Mouse (Mus musculus): ENCODE results near the gene Setd7. TPM values are rescaled to one million over a fixed set of nuclear protein-coding genes. Genes with fewer than 3 reads are reported as not detected.

Gene Setd7
- polyA plus RNA-seq, 1 experiment from 2014 or later = 8.2 TPM

DNA sequence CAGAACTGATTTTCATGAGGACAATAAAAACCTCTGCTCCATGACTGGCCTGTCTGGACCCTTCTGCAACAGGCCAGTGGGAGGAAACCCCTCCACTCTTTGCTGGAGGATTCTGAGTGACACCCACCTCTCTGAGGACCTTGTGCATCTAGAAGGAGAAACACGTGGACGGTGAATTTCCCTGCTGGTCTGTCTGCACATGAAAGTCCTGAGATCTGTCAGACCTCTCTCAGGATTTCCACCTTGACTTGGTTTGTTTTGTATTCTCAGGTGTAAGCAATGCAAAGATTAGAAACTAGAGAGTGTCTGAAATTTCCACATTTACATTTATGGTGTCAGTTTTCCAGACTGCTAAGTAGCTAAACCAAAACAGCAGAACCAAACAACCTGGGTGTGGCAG is 8.5 kb downstream of the Setd7 start:
- H3K4me3 ChIP-seq (ENCODE audit: low read depth, low read length) = no peak overlapping the region
- H3K27ac ChIP-seq (ENCODE audit: low read depth, low read length) = no peak overlapping the region
- no peaks in the 10 kb centered on the region for H3K9me3 ChIP-seq (ENCODE audit: control insufficient read depth, low read length)
- peaks cover 2% of the 10 kb centered on the region; the same call in 1 of the 2 replicates for H3K4me1 ChIP-seq (replicated peaks; ENCODE audit: control insufficient read depth, insufficient read depth, low read length)
- ATAC-seq (ENCODE audit: low FRiP score) (no peak), DNase-seq (ENCODE audit: low spot score) (no peak)
- H3K4me2 ChIP-seq (replicated peaks; ENCODE audit: low read depth, low read length) = no peak overlapping the region
- 83% methylated on average over 2 of the region's 2 CpGs for WGBS
- no peaks in the 10 kb centered on the region for H3K27me3 ChIP-seq (ENCODE audit: control insufficient read depth, insufficient read depth, low read length)
- H3K9ac ChIP-seq (ENCODE audit: low read depth, low read length) = no peak overlapping the region
- no peaks in the 10 kb centered on the region for H3K36me3 ChIP-seq (ENCODE audit: control insufficient read depth, insufficient read depth, low read length)

DNA sequence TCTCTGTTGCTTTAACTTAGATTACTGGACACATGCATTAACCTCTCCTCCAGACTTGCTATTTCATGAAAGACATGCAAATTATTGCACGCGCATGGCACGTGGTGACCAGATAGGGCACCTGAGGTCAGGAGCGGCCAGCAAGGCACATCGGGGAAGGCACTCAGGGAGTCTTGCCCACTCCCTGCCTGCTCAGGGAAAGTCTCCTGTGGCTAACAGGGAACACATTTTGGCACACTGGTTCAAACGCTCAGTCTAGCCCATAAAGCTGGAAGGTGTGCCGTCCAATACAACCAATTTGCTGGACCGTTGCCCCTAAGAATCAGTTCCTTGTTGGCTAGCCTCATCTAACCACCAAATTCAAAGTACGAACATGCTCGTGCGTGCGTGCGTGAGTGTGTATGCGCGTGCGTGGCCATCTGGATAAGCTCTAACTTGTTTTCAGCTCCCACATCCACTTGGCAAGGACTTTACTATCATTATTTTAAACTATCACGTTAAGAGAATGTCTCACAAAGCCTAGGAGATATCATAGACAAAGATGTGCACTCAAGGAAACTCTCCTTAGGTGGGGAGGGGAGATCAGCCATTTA is 11.6 kb downstream of the Setd7 start:
- no peak overlapping the region for H3K27ac ChIP-seq (ENCODE audit: low read depth, low read length)
- peaks cover 2% of the 10 kb centered on the region; the same call in 1 of the 2 replicates for H3K4me1 ChIP-seq (replicated peaks; ENCODE audit: control insufficient read depth, insufficient read depth, low read length)
- DNase-seq (ENCODE audit: low spot score) (no peak), ATAC-seq (ENCODE audit: low FRiP score) (no peak)
- H3K4me3 ChIP-seq (ENCODE audit: low read depth, low read length) = no peak overlapping the region
- WGBS = 91% methylated on average over 17 of the region's 17 CpGs
- no peaks in the 10 kb centered on the region for H3K27me3 ChIP-seq (ENCODE audit: control insufficient read depth, insufficient read depth, low read length)
- H3K9me3 ChIP-seq (ENCODE audit: control insufficient read depth, low read length) = no peaks in the 10 kb centered on the region
- H3K9ac ChIP-seq (ENCODE audit: low read depth, low read length) = no peak overlapping the region
- no peaks in the 10 kb centered on the region for H3K36me3 ChIP-seq (ENCODE audit: control insufficient read depth, insufficient read depth, low read length)
- H3K4me2 ChIP-seq (replicated peaks; ENCODE audit: low read depth, low read length) = no peak overlapping the region

DNA sequence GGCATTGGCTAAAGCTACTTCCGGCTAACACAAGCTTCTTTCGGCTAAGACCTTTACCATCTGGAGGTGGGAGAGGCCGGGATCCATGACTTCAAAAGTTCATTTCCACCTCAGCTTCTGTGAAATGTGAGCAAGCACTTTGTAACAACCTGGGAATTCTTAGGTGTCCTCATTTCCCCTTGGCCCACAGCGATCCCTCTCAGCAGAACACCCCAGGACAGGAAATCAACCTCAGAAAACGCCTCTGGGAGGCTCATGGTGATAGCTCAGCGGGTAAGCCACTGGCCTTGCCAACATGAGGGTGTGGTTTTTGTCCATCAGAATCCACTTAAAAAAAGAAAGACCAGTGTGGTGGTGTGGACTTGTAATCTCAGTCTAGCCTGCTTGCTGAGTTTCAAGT is 13.1 kb downstream of the Setd7 start:
- H3K4me2 ChIP-seq (replicated peaks; ENCODE audit: low read depth, low read length) = no peak overlapping the region
- H3K4me3 ChIP-seq (ENCODE audit: low read depth, low read length) = no peak overlapping the region
- H3K4me1 ChIP-seq (replicated peaks; ENCODE audit: control insufficient read depth, insufficient read depth, low read length) = no peaks in the 10 kb centered on the region
- H3K9me3 ChIP-seq (ENCODE audit: control insufficient read depth, low read length) = no peaks in the 10 kb centered on the region
- H3K36me3 ChIP-seq (ENCODE audit: control insufficient read depth, insufficient read depth, low read length) = no peaks in the 10 kb centered on the region; the same call in 1 of the 2 replicates
- no peak overlapping the region for H3K27ac ChIP-seq (ENCODE audit: low read depth, low read length)
- H3K27me3 ChIP-seq (ENCODE audit: control insufficient read depth, insufficient read depth, low read length) = no peaks in the 10 kb centered on the region
- DNase-seq (ENCODE audit: low spot score) (no peak), ATAC-seq (ENCODE audit: low FRiP score) (no peak)
- 86% methylated on average over 6 of the region's 6 CpGs for WGBS
- no peak overlapping the region for H3K9ac ChIP-seq (ENCODE audit: low read depth, low read length)

DNA sequence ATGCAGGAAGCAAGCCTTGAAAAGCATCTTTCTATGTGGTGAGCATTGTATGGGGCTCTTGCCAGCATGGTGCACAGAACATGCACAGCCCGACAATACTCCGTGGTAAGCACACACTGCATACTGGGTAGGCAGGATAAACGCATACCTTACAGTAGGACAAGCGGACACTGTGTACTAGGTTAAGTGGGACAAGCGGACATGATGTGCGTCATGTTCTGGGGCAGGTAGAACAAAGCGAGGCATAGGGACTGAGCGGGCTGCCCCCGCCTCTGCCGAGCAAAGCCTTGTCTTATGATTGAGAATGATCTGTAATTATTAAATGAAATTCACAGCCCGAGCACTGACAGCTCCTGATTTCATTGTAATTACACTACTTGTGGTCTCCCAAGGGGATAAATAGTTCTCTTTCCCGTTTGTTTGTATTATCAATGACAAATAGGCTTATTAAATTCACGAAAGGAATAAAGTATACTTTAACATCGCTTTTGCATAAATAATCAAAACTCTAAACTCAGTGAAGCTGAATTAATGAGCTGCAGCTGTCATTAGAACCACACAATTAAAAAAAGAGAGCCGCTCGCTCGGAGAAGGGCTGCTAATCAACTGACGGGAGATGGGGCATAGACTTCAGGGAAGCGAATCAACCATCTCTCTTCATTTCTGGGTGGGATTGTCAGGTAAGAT is 16.1 kb downstream of the Setd7 start:
- Histone ChIP-seq H3K4me2 (replicated peaks; ENCODE audit: low read depth, low read length) (no peak overlapping the region), H3K36me3 (ENCODE audit: control insufficient read depth, insufficient read depth, low read length) (peaks cover 3% of the 10 kb centered on the region), H3K27me3 (ENCODE audit: control insufficient read depth, insufficient read depth, low read length) (no peaks in the 10 kb centered on the region), H3K4me3 (ENCODE audit: low read depth, low read length) (no peak overlapping the region), H3K27ac (ENCODE audit: low read depth, low read length) (no peak overlapping the region), H3K9ac (ENCODE audit: low read depth, low read length) (no peak overlapping the region), H3K4me1 (replicated peaks; ENCODE audit: control insufficient read depth, insufficient read depth, low read length) (no peaks in the 10 kb centered on the region), H3K9me3 (ENCODE audit: control insufficient read depth, low read length) (no peaks in the 10 kb centered on the region)
- DNase-seq (ENCODE audit: low spot score) (no peak), ATAC-seq (ENCODE audit: low FRiP score) (no peak)
- 85% methylated on average over 19 of the region's 19 CpGs for WGBS

DNA sequence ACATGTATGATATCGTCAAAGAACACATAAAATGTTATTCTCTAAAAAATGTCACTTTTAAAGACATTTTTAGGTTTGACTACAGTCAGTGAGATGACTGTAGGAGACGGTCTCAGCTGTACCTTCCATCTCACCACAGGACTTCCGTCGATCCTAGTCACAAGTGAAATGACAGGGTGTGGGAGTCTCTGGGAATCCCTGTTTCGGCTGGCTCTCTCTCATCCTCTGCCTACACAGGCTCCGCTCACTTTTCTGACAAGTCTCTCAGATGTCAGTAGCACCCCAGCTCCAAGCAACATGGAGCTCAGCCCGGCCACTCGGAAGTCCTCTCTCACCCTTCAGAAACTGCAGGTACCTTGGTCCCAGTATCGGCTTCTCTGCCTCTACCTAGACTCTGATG is 20.0 kb downstream of the Setd7 start:
- Histone ChIP-seq H3K4me2 (replicated peaks; ENCODE audit: low read depth, low read length) (no peak overlapping the region), H3K9ac (ENCODE audit: low read depth, low read length) (no peak overlapping the region), H3K27me3 (ENCODE audit: control insufficient read depth, insufficient read depth, low read length) (no peaks in the 10 kb centered on the region), H3K27ac (ENCODE audit: low read depth, low read length) (no peak overlapping the region), H3K36me3 (ENCODE audit: control insufficient read depth, insufficient read depth, low read length) (peaks cover 6% of the 10 kb centered on the region), H3K4me1 (replicated peaks; ENCODE audit: control insufficient read depth, insufficient read depth, low read length) (no peaks in the 10 kb centered on the region), H3K4me3 (ENCODE audit: low read depth, low read length) (no peak overlapping the region), H3K9me3 (ENCODE audit: control insufficient read depth, low read length) (no peaks in the 10 kb centered on the region)
- DNase-seq (ENCODE audit: low spot score) (no peak), ATAC-seq (ENCODE audit: low FRiP score) (no peak)
- WGBS = 98% methylated on average over 9 of the region's 9 CpGs

DNA sequence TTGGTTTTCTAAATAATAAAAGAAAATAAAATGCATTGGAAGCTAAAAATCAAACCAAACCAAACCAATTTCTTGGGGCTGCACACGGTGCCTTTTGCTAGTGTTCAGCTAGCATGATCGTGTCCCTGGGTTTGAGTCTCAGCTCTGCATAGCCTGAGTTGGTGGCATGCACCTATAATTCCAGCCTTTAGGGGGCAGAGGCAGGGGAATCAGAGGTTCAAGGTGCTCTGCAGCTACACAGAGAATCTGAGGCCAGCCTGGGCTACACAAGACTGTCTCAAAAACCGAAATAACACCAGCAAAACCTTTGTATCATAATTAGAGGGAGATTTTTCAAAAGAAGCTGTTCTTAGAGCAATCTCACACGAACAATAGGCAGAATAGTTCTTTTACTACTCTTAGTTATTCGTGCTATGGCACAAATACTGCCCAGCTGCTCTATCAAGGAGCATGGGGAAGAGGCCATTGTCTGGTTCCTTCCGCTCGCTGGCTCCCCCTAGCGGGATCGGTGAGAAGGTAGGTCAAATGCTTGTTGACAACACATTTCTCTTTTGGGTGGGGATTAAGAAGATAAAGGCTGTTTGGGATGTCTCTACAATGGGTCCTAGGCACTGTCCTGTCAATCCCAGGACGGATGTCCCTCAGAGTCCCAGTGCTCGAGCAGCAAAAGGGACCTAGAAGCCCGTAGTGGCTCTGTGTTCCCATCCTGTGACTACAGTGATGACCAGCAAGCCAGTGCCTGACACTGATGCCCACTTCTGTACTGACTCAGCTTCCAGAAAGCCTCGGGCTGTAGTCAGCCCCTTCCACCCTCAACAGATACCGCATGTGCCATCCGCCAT is 20.9 kb downstream of the Setd7 start:
- Histone ChIP-seq H3K9ac (ENCODE audit: low read depth, low read length) (no peak overlapping the region), H3K4me1 (replicated peaks; ENCODE audit: control insufficient read depth, insufficient read depth, low read length) (no peaks in the 10 kb centered on the region), H3K4me3 (ENCODE audit: low read depth, low read length) (no peak overlapping the region), H3K9me3 (ENCODE audit: control insufficient read depth, low read length) (no peaks in the 10 kb centered on the region), H3K27me3 (ENCODE audit: control insufficient read depth, insufficient read depth, low read length) (no peaks in the 10 kb centered on the region), H3K4me2 (replicated peaks; ENCODE audit: low read depth, low read length) (no peak overlapping the region), H3K27ac (ENCODE audit: low read depth, low read length) (no peak overlapping the region), H3K36me3 (ENCODE audit: control insufficient read depth, insufficient read depth, low read length) (peaks cover 10% of the 10 kb centered on the region)
- 60% methylated on average over 15 of the region's 15 CpGs for WGBS
- DNase-seq (ENCODE audit: low spot score) = peak; percentile 82
- ATAC-seq (ENCODE audit: low FRiP score) = no peak

DNA sequence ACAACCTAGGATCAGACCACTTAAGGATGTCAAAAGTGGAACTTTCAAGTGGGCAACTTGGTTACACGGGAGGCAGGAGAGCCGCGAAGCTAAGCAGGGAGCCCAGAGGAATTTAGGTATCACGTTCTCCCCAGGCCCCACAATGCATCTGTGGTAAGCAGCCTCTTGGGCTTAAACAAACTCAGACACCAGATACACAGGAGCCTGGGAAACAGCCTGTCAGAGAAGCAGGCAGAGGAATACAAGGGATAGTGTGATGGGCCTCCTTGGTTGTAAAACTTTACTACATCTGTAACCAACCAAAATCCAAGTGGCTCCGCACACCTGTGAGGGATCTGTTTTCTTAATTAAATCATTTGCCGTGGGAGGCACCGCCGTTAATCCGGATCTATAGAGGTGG is 26.7 kb downstream of the Setd7 start:
- Histone ChIP-seq H3K36me3 (ENCODE audit: control insufficient read depth, insufficient read depth, low read length) (peaks cover 9% of the 10 kb centered on the region; the same call in 1 of the 2 replicates), H3K4me1 (replicated peaks; ENCODE audit: control insufficient read depth, insufficient read depth, low read length) (no peaks in the 10 kb centered on the region), H3K4me3 (ENCODE audit: low read depth, low read length) (no peak overlapping the region), H3K27ac (ENCODE audit: low read depth, low read length) (no peak overlapping the region), H3K27me3 (ENCODE audit: control insufficient read depth, insufficient read depth, low read length) (no peaks in the 10 kb centered on the region), H3K9me3 (ENCODE audit: control insufficient read depth, low read length) (no peaks in the 10 kb centered on the region), H3K9ac (ENCODE audit: low read depth, low read length) (no peak overlapping the region), H3K4me2 (replicated peaks; ENCODE audit: low read depth, low read length) (no peak overlapping the region)
- ATAC-seq (ENCODE audit: low FRiP score) = no peak
- WGBS = 88% methylated on average over 9 of the region's 9 CpGs
- DNase-seq (ENCODE audit: low spot score) = no peak

DNA sequence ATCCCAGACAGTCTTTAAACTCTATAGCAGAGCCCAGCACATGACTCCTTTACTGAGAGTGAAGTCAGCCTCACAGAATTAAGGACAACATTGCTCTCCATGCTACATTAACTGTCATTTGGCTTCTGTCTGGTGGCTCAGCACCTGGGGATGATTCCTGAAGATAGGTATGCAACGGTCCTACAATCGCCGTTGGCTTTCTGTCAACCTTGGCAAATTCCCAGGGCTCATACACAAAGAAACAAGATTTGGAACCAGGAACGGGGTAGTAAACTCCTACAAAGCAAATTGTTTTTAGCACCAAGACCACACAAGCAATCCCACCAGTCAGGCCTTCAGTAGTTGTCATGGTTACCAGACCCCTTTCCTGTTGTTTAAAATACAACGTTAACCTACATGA is 27.1 kb downstream of the Setd7 start:
- H3K27ac ChIP-seq (ENCODE audit: low read depth, low read length) = no peak overlapping the region
- no peak overlapping the region for H3K4me3 ChIP-seq (ENCODE audit: low read depth, low read length)
- WGBS = 92% methylated on average over 5 of the region's 5 CpGs
- H3K36me3 ChIP-seq (ENCODE audit: control insufficient read depth, insufficient read depth, low read length) = peaks cover 9% of the 10 kb centered on the region; the same call in 1 of the 2 replicates
- H3K27me3 ChIP-seq (ENCODE audit: control insufficient read depth, insufficient read depth, low read length) = no peaks in the 10 kb centered on the region
- no peaks in the 10 kb centered on the region for H3K4me1 ChIP-seq (replicated peaks; ENCODE audit: control insufficient read depth, insufficient read depth, low read length)
- H3K9ac ChIP-seq (ENCODE audit: low read depth, low read length) = no peak overlapping the region
- ATAC-seq (ENCODE audit: low FRiP score) (no peak), DNase-seq (ENCODE audit: low spot score) (no peak)
- H3K9me3 ChIP-seq (ENCODE audit: control insufficient read depth, low read length) = no peaks in the 10 kb centered on the region
- no peak overlapping the region for H3K4me2 ChIP-seq (replicated peaks; ENCODE audit: low read depth, low read length)

Data from hindbrain, embryonic 11.5 days (tissue).